Mouse (Mus musculus) urinary bladder, postnatal 0 days (tissue): Measurements from ENCODE around the gene Ddx24. TPM values are rescaled to one million over a fixed set of nuclear protein-coding genes. Genes with fewer than 3 reads are reported as not detected.

Experiments
- polyA plus RNA-seq: library from polyadenylated mRNA; unstranded; fragments of >200 nt; fragmentation: Nextera tagmentation; extraction: Ambion mirVana; gene quantifications from 2 replicates; pipeline ENCODE4 v1.2.1, GENCODE M21; 2015

Gene Ddx24
- 65.1 and 74.4 TPM in 2 replicates for polyA plus RNA-seq

GRCm38 (mm10) chr12:103425729-103426470, at the start of gene Ddx24:
TSS of gene Ddx24 (minus strand) at chr12:103425830.

GRCm38 (mm10) chr12:103457140-103457539, 31.5 kb upstream of the Ddx24 start, which contains the start of gene Ifi27l2b:
TSS of gene Ifi27l2b (minus strand) at chr12:103457223.

GRCm38 (mm10) chr12:103443524-103443923, 17.9 kb upstream of the Ddx24 start, which contains the start of gene Ifi27l2a:
TSS of gene Ifi27l2a (minus strand) at chr12:103443680.

GRCm38 (mm10) chr12:103433986-103434731, 8.5 kb upstream of the Ddx24 start, which contains the start of gene Ifi27:
TSS of gene Ifi27 (plus strand) at chr12:103434211.

DNA sequence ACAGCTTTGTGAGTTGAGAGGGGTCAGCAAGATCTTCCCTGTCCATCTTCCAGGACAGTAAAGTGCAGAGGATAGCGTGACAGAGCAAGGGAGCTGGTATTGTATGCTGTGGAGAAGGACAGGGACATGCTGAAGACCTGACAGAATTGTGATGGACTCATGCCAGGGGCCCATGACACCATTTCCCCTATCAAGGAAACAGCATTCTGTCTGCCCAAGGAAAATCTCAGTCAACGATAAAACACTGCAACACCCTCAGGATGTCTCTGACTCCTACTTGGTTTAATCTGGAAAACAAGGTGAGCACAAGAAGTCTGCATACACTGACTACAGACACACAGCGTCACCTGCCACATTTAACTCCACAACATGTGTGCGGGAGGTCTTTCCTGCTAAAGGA, 17.9 kb downstream of the Ddx24 start, which contains the start of gene 9330161L09Rik:
9330161L09Rik (minus strand) TSS at position 101 of the 400 bp plus-strand sequence.

DNA sequence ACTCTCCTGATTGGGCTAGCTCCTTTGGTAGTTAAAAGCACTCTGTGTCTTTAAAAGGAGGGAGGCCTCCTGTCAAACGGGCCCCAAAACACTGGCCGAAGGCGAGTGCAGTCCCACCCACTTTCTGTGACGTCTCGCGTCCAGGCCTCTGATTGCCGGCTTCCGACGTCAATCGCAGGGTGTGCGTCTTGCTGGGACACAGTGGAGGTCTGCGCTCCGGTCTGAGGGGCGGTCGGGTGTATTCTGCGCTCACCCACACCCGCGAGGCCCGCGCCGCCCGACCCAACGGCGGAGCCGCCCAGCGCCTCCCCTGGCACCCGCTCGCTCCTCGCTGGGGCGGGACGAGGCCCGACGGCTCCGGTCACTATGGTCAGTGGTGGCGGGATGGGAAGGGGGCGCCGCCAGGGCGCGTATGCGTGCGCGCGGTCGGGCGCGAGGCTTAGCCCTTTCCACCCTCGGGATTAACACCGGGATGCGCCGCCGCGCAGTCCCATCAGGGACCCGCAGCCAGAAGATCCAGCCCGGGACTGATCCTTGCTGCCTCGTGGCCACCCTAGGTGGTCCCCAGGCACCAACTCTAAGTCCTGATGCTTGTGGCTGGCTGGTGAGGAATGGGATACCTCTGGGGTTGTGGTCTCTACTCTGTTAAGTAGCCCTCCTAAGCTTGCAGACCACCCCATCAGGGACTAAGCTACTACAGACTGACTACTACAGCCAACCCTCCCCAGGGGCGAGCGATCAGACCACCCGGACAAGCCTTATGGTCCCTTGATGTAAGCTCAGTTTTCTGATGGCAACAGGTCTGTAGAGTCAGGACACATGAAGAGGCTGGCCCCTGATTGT, 36.9 kb downstream of the Ddx24 start, which contains the start of gene Otub2:
Otub2 (plus strand) TSS at position 178 of the 843 bp plus-strand sequence.

Other genes with a start within 250 kb of the Ddx24 start
- gene Prima1, start 183.7 kb downstream of the Ddx24 start, polyA plus RNA-seq: 0.52 and 0.98 TPM in 2 replicates
- not detected in 2 replicates for gene Fam181a, start 114.9 kb downstream of the Ddx24 start, polyA plus RNA-seq
- 58.8 and 63.2 TPM in 2 replicates for gene Asb2, start 69.8 kb downstream of the Ddx24 start, polyA plus RNA-seq
- 6.3 and 6.9 TPM in 2 replicates for gene Otub2, start 37.1 kb downstream of the Ddx24 start, polyA plus RNA-seq
- gene 9330161L09Rik, start 18.0 kb downstream of the Ddx24 start, polyA plus RNA-seq: 0.16 and 0.22 TPM in 2 replicates
- 98.4 and 105 TPM in 2 replicates for gene Ifi27, start 8.4 kb upstream of the Ddx24 start, polyA plus RNA-seq
- 245 and 297 TPM in 2 replicates for gene Ifi27l2a, start 17.9 kb upstream of the Ddx24 start, polyA plus RNA-seq
- gene Ifi27l2b, start 31.4 kb upstream of the Ddx24 start, polyA plus RNA-seq: 0.35 and 0.53 TPM in 2 replicates
- 0.75 and 0.95 TPM in 2 replicates for gene Ppp4r4, start 106.5 kb upstream of the Ddx24 start, polyA plus RNA-seq
- 0.12 TPM in 1 of 2 replicates, not detected in the other for gene Serpina10, start 205.6 kb upstream of the Ddx24 start, polyA plus RNA-seq
- not detected in 2 replicates for gene Serpina6, start 231.4 kb upstream of the Ddx24 start, polyA plus RNA-seq